Mouse (Mus musculus): Measurements from ENCODE around the gene Aup1.
A peak's percentile ranks its signal among the peaks of the same experiment; 100 is the strongest.

Gene Aup1

GRCm38 (mm10) chr6:83069488-83070246 is 15.3 kb downstream of the Aup1 start:
- DNase-seq (ENCODE audit: low spot score), result no peak

DNA sequence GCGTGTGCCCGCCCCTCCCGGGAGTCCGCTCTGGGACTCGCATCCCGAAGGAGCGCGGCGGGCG is 15.8 kb downstream of the Aup1 start, which contains the start of gene Tlx2:
TSS of gene Tlx2 (minus strand) at position 47 of the 64 bp plus-strand sequence.
- no peak for DNase-seq (ENCODE audit: low spot score)

GRCm38 (mm10) chr6:83070311-83071219 is 16.2 kb downstream of the Aup1 start:
- peak; percentile 51 for DNase-seq (ENCODE audit: low spot score)

DNA sequence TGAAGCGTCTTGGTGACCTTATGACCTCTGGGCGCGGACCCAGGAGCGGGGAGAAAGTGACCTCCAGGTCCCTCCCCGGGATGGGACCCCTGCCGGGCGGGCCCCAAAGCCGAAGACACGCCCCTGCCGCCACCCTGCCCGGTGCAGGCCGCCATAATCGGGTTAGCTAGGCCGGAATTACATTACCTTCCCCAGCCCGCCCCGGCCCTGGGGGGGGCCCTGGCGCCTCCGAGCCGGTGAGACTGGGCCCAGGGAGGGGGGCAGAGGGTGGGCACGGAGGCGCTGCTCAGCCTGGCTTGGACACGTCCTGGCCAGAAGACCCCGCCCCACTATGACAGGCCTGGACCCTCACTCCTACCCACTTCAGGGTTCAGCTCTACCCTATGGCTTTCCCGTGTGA is 16.9 kb downstream of the Aup1 start:
- DNase-seq (ENCODE audit: low spot score), result no peak

DNA sequence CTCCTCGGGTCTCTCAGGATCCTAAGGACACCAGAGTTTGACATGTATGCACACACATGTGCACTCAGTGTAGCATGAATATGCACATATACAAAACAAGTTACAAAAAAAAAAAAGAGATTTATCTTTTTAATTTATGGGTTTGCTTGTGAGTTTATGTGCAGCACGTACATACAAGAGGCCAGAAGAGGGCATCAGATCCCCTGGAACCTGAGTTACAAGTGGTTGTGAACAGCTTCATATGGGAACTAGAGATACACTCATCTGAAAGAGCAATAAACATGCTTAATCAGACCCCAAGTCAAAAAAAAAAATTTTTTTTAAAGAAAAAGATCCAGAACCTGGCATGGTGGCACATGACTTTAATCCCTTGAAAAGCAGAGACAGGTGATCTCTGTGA is 20.7 kb downstream of the Aup1 start:
- DNase-seq (ENCODE audit: low spot score), result no peak

DNA sequence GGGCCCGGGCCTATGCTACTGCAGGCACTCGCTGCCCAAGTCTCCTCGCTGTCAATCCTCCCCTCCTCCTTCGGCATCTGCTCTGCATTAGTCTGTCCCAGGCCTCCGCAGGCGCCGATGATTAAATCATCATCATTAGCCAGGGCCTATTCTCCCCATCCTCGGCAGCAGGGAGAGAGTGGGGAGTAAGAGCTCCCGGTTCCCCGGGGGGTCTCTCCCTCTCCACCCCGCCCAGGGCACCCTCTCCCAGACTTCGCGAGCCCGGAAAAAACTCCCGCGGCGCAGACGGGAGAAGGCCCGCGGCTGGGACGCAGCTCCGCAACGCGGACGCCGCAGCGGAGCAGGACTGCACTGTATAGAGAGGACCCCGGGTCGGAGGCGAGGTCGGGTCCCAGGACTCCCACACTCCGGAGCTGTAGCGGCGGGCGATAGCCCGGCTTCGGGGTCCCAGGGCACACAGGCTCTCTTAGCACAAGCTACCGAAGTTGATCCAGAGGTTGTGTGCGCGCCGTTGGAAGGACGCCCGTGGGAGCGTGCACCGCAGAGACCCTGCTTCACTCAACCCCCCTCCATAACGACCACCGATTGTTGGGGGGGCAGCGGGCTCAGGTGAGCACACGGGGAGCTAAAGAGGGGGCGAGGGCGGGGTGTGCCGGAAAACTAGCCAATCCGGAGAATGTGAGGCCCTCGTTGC is 23.5 kb downstream of the Aup1 start, which contains the start of gene Pcgf1:
TSS of gene Pcgf1 (plus strand) at position 240 of the 694 bp plus-strand sequence.
- peak; percentile 74 for DNase-seq (ENCODE audit: low spot score)

- DNase-seq (ENCODE audit: low spot score), result peak; percentile 98
These were observed 24.1 kb downstream of the Aup1 start for GRCm38 (mm10) chr6:83078324-83078858.

GRCm38 (mm10) chr6:83080210-83080609 is 25.9 kb downstream of the Aup1 start:
- no peak for DNase-seq (ENCODE audit: low spot score)

DNA sequence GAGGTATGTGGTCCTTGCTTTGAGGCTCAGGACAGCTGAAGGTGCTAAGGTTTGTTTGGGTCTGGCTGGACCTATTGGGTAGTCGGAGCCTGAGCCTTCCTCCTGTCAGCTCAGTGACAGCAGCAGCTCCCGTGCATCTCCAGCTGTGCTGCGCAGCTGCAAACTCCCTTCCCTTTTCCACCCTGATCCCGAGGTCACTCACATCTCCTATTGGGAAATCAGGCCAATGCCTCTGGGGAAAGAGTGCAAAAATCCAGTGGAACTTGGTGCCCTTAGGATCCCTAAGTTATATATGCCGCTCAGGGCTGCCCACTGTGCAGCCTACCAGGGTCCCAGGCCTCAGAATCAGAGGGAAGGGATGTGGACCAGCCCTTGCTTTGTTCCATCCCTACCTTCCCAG is 29.2 kb downstream of the Aup1 start:
- no peak for DNase-seq (ENCODE audit: low spot score)

DNA sequence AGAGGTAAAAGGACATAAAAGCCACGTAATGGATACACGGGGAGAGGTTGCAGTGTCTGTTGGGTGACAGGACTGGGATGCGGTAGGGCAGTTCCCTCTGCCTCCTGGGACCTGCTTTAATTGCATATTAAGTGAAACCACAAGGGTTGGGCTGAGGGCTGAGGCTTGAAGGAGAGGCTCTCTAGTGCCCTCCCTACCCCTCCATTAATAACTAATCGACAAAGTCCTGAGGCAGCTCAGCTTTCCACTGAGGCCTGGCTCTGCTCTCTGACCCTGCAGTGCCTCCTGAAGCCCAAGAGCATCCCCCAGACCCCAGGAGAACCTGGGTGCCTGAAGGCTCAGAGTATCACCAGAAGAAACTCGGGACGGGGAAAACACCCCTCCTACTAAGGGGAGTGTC is 30.2 kb downstream of the Aup1 start:
- DNase-seq (ENCODE audit: low spot score), result no peak

DNA sequence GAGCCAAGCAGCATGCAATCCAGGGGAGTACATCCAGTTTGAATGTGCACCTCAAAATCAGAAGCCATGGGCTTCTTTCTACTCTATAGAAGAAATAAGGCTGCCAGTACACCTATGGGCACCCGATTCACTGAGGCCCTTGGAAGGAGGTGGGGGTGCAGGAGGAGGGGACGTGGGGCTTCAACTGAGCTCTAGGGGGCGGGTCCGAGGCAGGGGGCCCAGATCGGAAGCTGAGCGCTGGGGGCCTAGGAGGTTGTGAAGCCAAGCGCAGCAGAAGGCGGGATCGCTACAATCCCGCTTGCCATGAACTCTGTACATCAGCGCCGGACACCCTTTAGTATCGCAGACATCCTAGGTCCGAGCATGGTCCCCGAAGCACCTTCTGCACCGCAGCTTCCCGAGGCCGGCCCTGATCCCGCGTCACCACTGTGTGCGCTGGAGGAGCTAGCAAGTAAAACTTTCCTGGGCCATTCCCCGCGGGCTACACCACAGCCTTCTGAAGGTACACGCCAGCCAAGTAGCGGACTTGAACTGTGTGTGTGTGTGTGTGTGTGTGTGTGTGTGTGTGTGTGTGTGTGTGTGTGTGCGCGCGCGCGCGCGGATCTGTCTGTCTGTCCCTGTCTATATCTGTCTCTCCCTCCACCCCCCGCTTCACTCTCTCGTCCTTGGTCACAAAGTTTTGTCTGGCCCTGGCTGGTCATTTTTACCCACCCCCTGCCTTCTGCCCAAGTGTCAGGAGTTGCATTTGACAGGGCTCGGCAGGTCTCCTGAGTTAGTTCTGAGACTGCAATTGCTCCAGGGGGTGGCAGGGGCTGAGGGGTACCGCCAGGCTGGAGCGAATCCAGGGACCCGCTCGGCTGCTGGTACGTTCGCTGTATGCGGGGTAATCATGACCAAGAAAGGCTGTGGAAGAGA is 32.1 kb downstream of the Aup1 start, which contains the start of gene Lbx2:
TSS of gene Lbx2 (plus strand) at position 247 of the 915 bp plus-strand sequence.
- no peak for DNase-seq (ENCODE audit: low spot score)

- DNase-seq (ENCODE audit: low spot score), result peak; percentile 71
These were observed 33.0 kb downstream of the Aup1 start for GRCm38 (mm10) chr6:83087205-83087925.

GRCm38 (mm10) chr6:83087926-83088260 is 33.6 kb downstream of the Aup1 start:
- no peak for DNase-seq (ENCODE audit: low spot score)

DNA sequence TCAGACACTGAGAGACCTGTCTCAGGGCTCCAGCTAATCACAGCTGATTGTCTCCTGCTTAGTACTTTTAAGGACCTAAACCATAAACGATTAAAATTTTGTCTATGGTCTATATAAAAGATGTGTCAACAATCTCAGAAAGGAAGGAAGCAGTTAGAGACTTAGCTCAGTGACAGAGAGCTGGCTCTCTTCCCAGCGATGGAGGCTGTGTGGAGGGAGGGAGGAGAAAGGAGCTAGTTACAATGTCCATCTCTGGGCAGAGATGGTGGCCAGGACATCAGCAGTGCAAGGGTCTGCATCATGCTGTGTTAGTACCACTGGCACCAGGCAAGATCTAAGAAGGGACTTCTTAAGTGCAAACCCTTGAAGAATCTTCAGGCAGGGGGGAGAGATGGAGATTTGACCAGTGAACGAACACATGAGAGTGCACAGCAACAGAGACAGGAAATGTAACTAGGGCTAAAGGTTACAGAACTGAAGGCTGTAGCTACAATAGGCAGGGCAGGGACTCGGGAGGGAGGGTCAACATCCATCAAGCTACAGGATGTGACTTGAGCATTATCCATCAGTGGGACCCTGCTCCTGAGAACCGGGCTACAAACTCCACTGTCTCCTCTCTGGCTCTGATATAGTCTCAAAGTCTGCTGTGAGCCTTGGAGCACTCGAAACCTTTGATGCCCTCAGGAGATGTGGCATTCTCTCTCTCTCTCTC is 38.3 kb downstream of the Aup1 start:
- DNase-seq (ENCODE audit: low spot score), result no peak

DNA sequence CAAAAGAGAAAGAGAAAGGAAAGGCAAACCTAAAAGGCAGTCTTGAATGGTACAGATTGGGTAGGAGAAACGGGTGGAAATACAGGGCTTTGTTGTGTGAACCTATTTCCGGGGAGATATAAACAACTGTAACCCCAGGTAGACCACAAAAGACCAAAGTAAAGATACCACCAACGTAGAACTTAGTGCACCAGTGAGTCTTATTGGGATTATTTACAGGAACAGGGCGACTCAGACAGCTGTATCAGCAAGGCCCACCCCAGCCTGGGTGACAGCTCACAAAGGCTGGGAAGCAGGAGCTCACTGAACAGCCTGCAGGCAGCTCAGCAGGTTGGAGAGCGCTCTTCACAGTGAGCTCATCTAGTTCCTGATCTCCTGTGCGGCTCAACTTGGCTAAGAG is 41.6 kb downstream of the Aup1 start:
- no peak for DNase-seq (ENCODE audit: low spot score)

DNA sequence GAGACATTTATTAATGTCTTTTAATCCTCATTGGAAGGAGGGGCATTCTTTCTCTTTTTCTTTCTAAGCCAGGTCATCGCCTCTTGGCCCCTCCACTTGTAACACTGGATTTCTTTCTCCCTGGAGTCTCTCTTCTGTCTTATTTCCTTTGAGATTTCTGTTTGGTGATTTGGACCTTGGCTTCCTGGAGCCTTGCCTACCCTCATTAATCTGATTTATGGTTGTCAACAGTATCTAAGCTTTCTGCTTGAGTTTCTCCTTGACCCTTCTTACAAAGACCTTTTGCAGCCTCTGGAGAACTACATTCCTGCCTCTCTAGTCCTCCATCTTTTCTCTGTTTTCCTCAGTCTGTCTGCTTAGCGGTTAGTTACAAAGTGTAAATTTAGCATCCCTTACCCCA is 44.1 kb downstream of the Aup1 start:
- DNase-seq (ENCODE audit: low spot score), result no peak

DNA sequence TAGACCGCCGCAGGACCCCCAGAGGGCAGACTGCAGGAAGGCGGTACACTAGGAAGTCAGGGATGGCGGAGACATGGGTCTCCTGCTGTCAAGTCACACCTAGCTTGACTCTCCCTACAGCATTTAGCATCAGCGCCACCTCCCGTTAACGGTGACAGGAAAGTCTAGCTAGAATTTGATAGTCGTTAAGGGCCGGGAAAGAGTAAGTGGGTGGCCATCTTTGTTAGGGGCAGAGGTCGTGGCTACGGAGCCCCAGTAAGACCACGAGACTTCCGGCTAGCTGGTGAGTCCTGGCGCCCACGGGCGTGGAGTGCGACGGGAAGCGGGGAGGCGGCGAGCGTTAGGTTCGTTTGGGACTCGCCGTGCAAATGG is 47.0 kb downstream of the Aup1 start, which contains the start of the genes Ccdc142 and Gm42688:
TSS of gene Ccdc142 (plus strand) at position 286 of the 372 bp plus-strand sequence.
TSS of gene Gm42688 (plus strand) at position 302 of the 372 bp plus-strand sequence.
- peak; percentile 81 for DNase-seq (ENCODE audit: low spot score)

- peak; percentile 63 for DNase-seq (ENCODE audit: low spot score)
These were observed 47.6 kb downstream of the Aup1 start for GRCm38 (mm10) chr6:83101688-83102556.

DNA sequence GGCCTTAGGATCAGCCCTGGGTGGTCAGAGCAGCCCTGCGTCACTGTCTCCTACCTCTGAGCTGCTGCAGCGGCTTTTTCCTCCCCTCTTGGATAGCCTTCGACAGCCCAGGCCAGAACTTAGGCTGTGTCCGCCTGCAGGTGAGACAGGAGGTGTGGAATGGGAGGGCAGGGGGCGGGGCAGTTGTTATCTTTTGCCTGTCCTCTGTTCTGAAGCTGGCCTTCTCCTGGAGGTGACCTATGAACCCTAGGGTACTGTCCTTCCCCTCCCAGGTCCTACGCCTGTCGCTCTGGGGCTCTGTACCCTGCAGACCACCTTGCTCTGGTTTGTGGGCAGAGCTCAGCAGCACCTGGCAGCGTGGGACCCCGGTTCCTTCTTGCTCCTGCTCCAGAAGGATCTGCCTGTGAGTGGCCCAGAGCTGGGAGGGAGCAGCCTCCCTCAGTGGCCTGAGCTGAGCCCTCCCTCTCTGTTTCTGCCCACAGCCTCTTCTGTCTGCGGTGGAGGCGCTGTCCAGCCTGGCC is 48.9 kb downstream of the Aup1 start:
- no peak for DNase-seq (ENCODE audit: low spot score)
